Mouse (Mus musculus) gastrocnemius, adult 2 months (tissue): Measurements from ENCODE around the gene Pvr. TPM values are rescaled to one million over a fixed set of nuclear protein-coding genes. Genes with fewer than 3 reads are reported as not detected.
A peak's percentile ranks its signal among the peaks of the same experiment; 100 is the strongest.

Source experiments
- DNase-seq: peaks from one replicate; pipeline ENCODE4 v3.0.0; 2022
- H3K27ac ChIP-seq: fragments of 200-600 bp; 2 replicates; pipeline ENCODE4 v1.8.1; 2022; ENCODE audit warnings: mild to moderate bottlenecking
- H3K4me3 ChIP-seq: fragments of 200-600 bp; 2 replicates; pipeline ENCODE4 v1.8.1; 2022; ENCODE audit warnings: mild to moderate bottlenecking, moderate library complexity
- CTCF ChIP-seq: fragments of 200-600 bp; IDR thresholded peaks from 2 replicates; pipeline ENCODE4 v1.8.1; 2022; ENCODE audit warnings: antibody characterized with exemption, mild to moderate bottlenecking, moderate library complexity
- intact Hi-C: fragments of 180-260 bp; cut with DNase I; formaldehyde crosslinking; loops from one replicate; pipeline ENCODE4 v1.15.1; 2025
- total RNA-seq, 2 experiments: library from RNA; stranded (reverse); gene quantifications; 2 replicates each; pipeline ENCODE4 v1.2.3; 2021

The Pvr gene
- total RNA-seq, 2 experiments from 2014 or later, result 5.9 to 6.3 TPM

DNA sequence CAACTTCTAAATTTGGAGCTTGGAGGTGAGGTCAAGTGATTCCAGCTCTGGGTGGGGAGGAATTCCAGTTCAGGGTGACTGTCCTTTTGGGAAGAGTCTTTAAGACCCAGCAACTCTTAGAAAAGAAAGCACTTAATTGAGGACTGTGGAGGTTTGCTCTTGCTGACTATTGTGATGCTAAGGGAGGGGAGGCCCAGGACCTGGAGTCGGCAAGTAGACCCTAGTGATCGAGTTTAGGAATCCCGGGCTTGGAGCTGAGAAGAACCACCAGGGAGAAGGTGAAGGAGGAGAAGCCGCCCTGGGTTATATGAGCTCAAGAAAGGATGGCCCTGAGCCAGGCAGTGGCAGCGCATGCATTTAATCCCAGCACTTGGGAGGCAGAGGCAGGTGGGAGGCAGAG lies 7.5 kb upstream of the Pvr start:
- intact Hi-C loops, result no loop called here

DNA sequence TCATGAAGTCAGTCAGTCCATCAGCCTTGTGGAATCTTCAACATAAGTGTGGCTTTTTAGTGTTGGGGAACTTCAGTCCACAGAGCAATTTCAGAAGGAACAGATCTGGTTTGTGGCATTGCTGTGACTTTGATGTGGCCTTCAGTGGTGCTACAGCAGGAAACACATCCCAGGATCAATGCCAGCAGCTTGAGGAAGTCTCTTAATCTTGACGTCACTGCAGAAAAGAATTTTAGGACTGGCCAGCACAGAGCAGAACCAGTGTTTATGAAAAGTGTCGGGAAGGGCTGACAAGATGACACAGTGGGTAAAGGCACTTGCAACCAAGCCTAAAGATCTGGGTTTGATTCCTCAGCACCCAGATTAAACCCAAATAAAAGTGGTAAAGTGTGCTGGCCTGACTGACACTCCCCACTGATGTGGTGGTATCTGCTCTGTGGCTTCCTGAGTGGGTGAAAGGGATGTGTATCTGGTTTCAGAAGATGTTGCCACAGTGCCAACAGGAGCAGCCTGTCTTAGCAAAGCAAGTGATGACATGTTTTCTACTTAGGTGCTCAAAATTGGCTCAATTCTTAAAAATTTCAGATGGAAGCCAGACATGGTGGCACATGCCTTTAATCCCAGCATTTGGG lies 6.0 kb upstream of the Pvr start:
- peak overlapping the region; percentile 28; the same call in 1 of the 2 replicates for H3K27ac ChIP-seq
- TF ChIP-seq CTCF, result no peak
- intact Hi-C loops, result no loop called here
- no peak for DNase-seq
- H3K4me3 ChIP-seq, result no peak overlapping the region

More for the DNA sequence above, 7.5 kb upstream of the Pvr start:
- TF ChIP-seq CTCF, result no peak
- Histone ChIP-seq H3K4me3 (no peak overlapping the region), H3K27ac (peak overlapping the region; percentile 61)
- DNase-seq, result no peak

DNA sequence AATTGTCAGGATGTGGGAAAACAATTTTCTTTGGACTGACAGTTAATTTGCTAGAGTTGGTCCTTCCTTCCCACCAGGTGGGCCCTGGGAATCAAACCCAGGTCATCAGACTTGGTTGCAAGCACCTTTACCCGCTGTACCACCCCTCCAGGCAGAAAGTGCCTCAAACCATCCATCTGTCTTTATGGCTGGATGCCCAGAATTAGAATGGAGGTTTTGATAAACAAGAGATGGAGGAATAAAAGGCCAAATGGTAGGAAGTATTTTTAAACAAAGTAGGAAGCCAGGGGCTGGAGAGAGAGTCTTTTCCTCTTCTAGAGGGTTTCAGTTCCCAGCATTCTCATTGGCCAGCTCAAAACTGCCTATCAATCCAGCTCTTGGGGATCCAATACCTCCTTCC lies 4.4 kb upstream of the Pvr start:
- Histone ChIP-seq H3K4me3 (no peak overlapping the region), H3K27ac (no peak overlapping the region)
- no peak for TF ChIP-seq CTCF
- intact Hi-C loops, result no loop called here
- DNase-seq, result no peak

DNA sequence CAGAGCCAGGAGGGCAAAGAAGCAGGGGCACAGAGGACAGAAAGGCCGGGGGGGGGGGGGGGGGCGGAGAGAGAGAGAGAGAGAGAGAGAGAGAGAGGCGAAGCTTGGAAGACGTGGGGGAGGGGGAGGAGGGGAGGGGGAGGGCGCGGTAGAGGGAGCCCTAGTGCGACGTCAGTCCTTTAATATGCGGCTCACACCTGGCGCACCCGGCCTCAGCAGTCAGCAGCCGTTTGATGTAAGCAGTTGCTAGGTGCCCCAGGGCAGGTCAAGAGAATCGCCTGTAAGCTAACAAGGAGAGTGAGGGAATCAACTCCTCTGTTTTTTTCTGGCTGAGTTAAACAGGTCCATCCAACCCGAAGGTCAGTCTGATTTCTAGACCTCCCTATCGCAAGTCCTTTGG lies 2.8 kb upstream of the Pvr start:
- intact Hi-C loops, result no loop called here
- no peak for DNase-seq

DNA sequence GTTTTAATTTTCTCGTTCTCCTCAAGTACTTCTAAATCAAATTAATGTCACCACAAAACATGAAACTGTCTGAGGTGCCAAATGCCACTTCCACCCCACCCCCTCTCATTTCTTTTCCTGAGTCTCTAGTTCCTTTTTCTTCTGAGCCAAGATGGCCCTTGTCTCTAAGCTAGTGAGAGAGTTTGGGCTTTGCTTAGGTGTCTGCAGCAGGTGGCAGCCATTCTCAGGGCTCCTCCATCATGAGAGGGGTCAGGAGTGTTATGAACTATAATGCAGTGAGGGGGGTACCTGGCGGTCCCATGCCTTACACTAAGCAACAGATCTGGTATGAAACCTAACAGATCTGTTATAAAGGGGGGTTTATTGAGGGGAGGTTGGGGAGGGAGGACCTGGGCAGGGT lies 2.4 kb upstream of the Pvr start:
- intact Hi-C loops, result no loop called here
- Histone ChIP-seq H3K4me3 (no peak overlapping the region), H3K27ac (no peak overlapping the region)
- no peak for DNase-seq
- TF ChIP-seq CTCF, result no peak

More for the DNA sequence above, 2.8 kb upstream of the Pvr start:
- no peak overlapping the region for H3K27ac ChIP-seq
- no peak for TF ChIP-seq CTCF
- H3K4me3 ChIP-seq, result no peak overlapping the region

DNA sequence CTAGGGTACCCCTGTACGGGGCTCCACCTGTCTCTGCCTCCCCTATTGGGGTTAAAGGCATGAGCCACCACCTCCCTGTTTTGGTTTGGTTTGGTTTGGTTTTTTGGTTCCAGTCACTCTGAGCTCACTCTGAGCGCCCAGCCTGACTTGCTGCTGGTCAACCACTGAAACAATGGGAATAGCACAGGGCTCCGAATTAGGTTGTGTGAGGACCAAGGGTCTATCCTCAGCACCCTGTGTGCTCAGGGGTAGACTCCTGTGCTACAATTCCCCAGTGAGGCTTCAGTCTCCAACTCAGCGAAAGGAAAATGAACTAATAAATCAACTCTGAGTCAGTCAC lies 824 bp downstream of the Pvr start:
- no peak for DNase-seq
- peak overlapping the region; percentile 91 for H3K27ac ChIP-seq
- TF ChIP-seq CTCF, result no peak
- peak overlapping the region; percentile 85 for H3K4me3 ChIP-seq
- intact Hi-C loops, result no loop called here

DNA sequence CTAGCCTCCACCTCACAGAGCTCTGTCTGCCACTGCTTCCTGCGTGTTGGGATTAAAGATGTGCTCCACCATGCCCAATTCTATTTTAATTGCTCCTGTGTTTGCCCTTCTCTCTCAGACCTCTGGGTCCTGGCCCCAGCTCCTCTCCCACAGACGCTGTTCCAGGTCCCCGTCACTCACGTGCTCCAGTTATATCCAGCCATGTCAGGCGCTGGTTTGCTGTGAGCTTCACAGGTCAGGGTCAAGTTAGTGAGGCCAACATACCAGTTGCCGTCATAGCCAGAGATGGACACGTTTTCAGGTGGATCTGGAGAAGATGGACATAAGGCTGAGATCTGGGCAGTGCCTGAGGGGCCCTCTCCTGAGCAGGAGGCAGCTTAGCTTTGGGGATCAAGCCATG lies 6.4 kb downstream of the Pvr start:
- no peak for TF ChIP-seq CTCF
- Histone ChIP-seq H3K27ac (no peak overlapping the region), H3K4me3 (no peak overlapping the region)
- no peak for DNase-seq
- intact Hi-C loops, result no loop called here

DNA sequence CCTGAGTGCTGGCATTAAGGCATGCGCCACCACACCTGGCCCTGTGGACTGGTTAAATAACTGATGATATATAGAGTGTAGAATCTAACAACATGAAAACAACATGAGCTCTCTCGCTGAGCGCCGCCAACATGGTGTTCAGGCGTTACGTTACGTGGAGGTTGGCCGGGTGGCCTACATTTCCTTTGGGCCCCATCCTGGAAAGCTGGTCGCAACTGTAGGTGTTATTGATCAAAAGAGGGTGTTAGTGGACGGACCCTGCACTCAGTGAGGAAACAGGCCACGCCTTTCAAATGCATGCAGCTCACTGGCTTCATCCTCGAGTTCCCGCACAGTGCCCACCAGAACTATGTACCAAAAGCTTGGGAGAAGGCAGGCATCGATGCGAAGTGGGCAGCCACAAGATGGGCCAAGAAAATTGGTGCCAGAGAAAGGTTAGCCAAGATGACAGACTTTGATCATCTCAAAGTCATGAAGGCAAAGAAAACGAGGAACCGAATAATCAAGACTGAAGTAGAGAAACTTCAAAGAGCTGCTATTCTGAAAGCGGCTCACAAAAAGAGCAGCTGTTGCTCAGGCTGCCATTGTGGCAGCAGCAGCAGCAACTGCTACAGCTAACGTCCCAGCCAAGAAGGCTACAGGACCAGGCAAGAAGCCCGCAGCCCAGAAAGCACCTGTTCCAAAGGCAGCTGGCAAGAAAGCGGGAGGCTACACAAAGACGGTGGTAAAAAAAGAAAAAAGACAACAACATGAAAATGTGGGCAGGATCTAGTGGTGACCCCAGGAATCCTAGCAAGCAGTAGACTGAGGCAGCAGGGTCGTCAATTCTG lies 9.1 kb downstream of the Pvr start:
- TF ChIP-seq CTCF, result no peak
- peak; percentile 34 for DNase-seq
- Histone ChIP-seq H3K27ac (no peak overlapping the region), H3K4me3 (no peak overlapping the region)
- intact Hi-C loops, result no loop called here

DNA sequence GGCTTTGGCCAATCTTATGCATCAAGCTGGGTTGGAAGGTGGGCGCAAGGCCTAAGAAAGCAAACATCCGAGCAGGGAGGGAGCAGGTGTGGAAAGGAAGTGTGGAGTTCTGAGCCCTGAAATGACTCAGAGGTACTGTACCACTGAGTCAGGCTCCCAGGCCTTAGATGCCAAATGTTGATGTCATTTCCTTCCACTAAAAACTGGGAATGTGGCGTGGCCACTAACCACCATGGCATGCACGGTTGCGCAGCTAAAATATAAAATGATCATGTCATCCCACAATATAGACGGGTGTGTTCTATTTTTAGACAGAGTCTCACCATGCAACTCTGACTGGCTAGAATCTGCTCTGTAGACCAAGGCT lies 9.7 kb downstream of the Pvr start:
- Histone ChIP-seq H3K4me3 (no peak overlapping the region), H3K27ac (no peak overlapping the region)
- no peak for TF ChIP-seq CTCF
- intact Hi-C loops, result no loop called here
- DNase-seq, result no peak

DNA sequence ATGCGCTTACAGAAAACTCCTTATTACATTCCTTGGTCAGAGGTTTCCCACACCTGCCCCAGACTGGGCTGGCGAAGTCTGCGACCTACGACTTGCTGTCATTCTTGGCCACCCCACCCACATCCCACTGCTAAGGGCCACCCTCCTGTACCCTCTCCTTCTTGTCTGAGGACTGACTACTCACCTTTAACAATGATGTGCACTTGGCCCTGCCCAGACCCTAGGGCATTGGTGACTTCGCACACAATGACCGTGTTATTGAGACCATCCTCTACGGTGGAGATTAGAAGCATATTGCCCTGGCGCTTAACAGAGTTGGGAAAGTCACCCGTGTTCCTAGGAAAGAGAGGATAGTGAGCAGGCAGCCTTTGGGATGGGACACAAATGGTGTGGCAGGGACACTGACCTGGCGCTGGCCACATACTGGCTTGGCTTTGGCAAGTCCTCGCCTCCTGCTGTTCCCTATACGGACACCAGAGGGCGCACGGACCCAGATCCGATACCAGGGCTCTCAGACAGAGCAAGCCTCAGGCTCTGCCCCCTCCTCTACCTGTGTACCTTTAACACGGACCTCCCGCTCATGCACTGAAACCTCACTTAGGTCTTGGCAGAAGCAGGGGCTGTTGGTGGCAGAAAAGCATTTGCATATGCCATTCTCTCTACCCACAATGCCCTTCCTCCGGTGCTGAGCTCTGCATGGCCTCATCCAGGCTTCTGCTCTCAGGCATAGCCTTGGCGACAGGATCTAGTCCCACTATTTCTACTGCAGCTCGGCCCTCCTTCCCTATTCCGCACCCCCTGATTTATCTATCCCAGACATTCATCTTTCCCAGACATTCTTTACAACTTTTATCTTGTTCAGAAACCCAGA lies 10.3 kb downstream of the Pvr start:
- peak; percentile 89 for DNase-seq
- intact Hi-C loops, result loop anchor here (1.0 kb wide), 1 partner anchor 46 kb away; no protein-coding TSS in a partner anchor
- TF ChIP-seq CTCF, result peak; percentile 97
- Histone ChIP-seq H3K4me3 (no peak overlapping the region), H3K27ac (no peak overlapping the region)

DNA sequence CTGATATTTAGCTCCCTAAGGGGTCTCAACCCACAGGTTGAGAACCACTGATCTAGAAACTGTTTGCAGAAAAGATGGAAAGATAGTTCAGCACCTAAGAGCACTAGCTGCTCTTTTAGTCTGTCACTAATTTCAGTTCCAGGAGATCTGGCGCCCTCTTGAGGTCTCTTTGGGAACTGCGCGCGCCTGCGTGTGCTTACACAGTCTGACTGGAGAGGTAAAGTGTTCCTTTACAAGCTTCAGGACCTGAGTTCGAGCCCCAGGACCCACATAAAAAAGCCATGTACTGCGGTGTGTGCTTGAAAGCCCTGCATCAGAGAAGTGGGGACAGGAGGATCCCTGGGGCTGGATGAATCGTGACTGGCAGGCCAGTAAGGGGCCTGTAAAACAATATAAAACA lies 31.1 kb downstream of the Pvr start:
- Histone ChIP-seq H3K4me3 (no peak overlapping the region), H3K27ac (no peak overlapping the region)
- intact Hi-C loops, result no loop called here
- peak; percentile 54 for DNase-seq
- peak; percentile 80 for TF ChIP-seq CTCF

DNA sequence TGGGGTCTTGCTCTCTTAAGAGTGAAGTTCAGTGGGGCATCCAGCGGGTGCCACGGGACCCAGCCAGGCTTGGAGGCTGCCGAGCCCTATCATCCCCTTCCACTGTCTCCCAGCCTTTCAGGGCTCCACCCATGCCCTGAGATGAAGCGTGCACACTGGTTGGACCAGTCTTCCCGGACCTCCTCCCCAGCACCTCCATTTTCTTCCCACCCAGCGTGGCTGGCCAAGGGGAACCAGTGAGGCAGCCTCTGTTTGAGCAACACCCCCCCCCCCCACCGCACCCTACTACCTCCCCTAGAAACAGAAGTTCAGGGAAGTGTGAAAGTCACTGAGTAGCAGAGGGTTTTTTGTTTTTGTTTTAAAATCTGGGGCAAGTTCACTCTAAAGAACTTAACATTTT lies 33.1 kb downstream of the Pvr start, which contains the start of gene Ceacam19:
Gene Ceacam19, minus strand, starts transcription at position 117 of the 400 bp plus-strand sequence.
- DNase-seq, result no peak
- intact Hi-C loops, result no loop called here
- TF ChIP-seq CTCF, result no peak
- no peak within 1 kb of the TSS for H3K27ac ChIP-seq
- no peak within 1 kb of the TSS for H3K4me3 ChIP-seq

DNA sequence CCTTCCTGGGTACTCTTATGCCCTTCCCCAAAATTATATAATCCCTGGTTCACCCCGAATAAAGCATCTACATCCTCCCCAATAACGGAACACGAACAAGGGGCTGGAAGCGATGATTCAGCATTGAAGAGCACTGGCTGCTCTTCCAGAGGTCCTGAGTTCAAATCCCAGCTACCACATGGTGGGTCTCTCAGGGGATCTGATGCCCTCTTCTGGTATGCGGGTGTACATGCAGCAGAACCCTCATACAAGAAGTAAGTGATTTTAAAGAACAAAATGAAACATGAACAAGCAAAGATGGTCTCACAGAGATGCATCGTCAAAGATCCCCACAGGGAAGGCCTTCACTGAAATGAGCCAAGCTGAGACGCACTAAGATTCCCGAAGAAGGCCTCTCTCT lies 40.2 kb downstream of the Pvr start:
- intact Hi-C loops, result no loop called here
- Histone ChIP-seq H3K4me3 (no peak overlapping the region), H3K27ac (no peak overlapping the region)
- peak; percentile 8; the same call in 1 of the 2 replicates for TF ChIP-seq CTCF
- no peak for DNase-seq
